Mouse (Mus musculus): ENCODE results near the gene Irf9. TPM values are rescaled to one million over a fixed set of nuclear protein-coding genes. Genes with fewer than 3 reads are reported as not detected.

Gene Irf9
- polyA plus RNA-seq, 1 experiment from 2014 or later: 9.8 TPM

- no peak for ATAC-seq (ENCODE audit: low FRiP score)
- Histone ChIP-seq H3K27ac (no peak overlapping the region), H3K9me3 (no peaks in the 10 kb centered on the region), H3K4me1 (peaks cover 13% of the 10 kb centered on the region), H3K36me3 (replicated peaks) (peaks cover 25% of the 10 kb centered on the region), H3K27me3 (no peaks in the 10 kb centered on the region), H3K4me3 (replicated peaks) (no peak overlapping the region), H3K9ac (no peak overlapping the region), H3K4me2 (no peak overlapping the region)
- 91% methylated on average over 5 of the region's 5 CpGs for WGBS
These were observed 54.6 kb downstream of the Irf9 start for GRCm38 (mm10) chr14:55658011-55658410.

Other genes starting within 250 kb of the Irf9 start
- gene Dhrs4, start 124.8 kb upstream of the Irf9 start, polyA plus RNA-seq (2016; fragmentation: Nextera tagmentation; extraction: Ambion mirVana): 52.5 and 59.9 TPM in 2 replicates
- 17.8 and 18.6 TPM in 2 replicates for gene Carmil3, start 112.9 kb upstream of the Irf9 start, polyA plus RNA-seq (2016; fragmentation: Nextera tagmentation; extraction: Ambion mirVana)
- gene Cpne6, start 93.1 kb upstream of the Irf9 start, polyA plus RNA-seq (2016; fragmentation: Nextera tagmentation; extraction: Ambion mirVana): 0.55 and 0.90 TPM in 2 replicates
- not detected in 2 replicates for gene Nrl, start 78.6 kb upstream of the Irf9 start, polyA plus RNA-seq (2016; fragmentation: Nextera tagmentation; extraction: Ambion mirVana)
- gene Pck2, start 63.3 kb upstream of the Irf9 start, polyA plus RNA-seq (2016; fragmentation: Nextera tagmentation; extraction: Ambion mirVana): 19.0 and 19.8 TPM in 2 replicates
- 103 and 105 TPM in 2 replicates for gene Dcaf11, start 43.6 kb upstream of the Irf9 start, polyA plus RNA-seq (2016; fragmentation: Nextera tagmentation; extraction: Ambion mirVana)
- 0.64 TPM in 1 of 2 replicates, not detected in the other for gene A730061H03Rik, start 43.2 kb upstream of the Irf9 start, polyA plus RNA-seq (2016; fragmentation: Nextera tagmentation; extraction: Ambion mirVana)
- 0.20 TPM in 1 of 2 replicates, not detected in the other for gene Fitm1, start 28.0 kb upstream of the Irf9 start, polyA plus RNA-seq (2016; fragmentation: Nextera tagmentation; extraction: Ambion mirVana)
- gene Psme1, start 25.4 kb upstream of the Irf9 start, polyA plus RNA-seq (2016; fragmentation: Nextera tagmentation; extraction: Ambion mirVana): 117 and 119 TPM in 2 replicates
- gene Emc9, start 18.3 kb upstream of the Irf9 start, polyA plus RNA-seq (2016; fragmentation: Nextera tagmentation; extraction: Ambion mirVana): 3.7 and 6.0 TPM in 2 replicates
- 199 and 201 TPM in 2 replicates for gene Psme2, start 12.5 kb upstream of the Irf9 start, polyA plus RNA-seq (2016; fragmentation: Nextera tagmentation; extraction: Ambion mirVana)
- 18.2 and 20.8 TPM in 2 replicates for gene Rnf31, start 11.9 kb upstream of the Irf9 start, polyA plus RNA-seq (2016; fragmentation: Nextera tagmentation; extraction: Ambion mirVana)
- 7.2 and 8.5 TPM in 2 replicates for gene Rec8, start 14.5 kb downstream of the Irf9 start, polyA plus RNA-seq (2016; fragmentation: Nextera tagmentation; extraction: Ambion mirVana)
- gene Ipo4, start 32.4 kb downstream of the Irf9 start, polyA plus RNA-seq (2016; fragmentation: Nextera tagmentation; extraction: Ambion mirVana): 68.5 and 68.6 TPM in 2 replicates
- gene Gm49378, start 34.3 kb downstream of the Irf9 start, polyA plus RNA-seq (2016; fragmentation: Nextera tagmentation; extraction: Ambion mirVana): 4.0 and 5.6 TPM in 2 replicates
- 68.7 and 73.4 TPM in 2 replicates for gene Tm9sf1, start 40.2 kb downstream of the Irf9 start, polyA plus RNA-seq (2016; fragmentation: Nextera tagmentation; extraction: Ambion mirVana)
- gene Tssk4, start 46.6 kb downstream of the Irf9 start, polyA plus RNA-seq (2016; fragmentation: Nextera tagmentation; extraction: Ambion mirVana): 0.65 and 0.68 TPM in 2 replicates
- gene Mdp1, start 56.9 kb downstream of the Irf9 start, polyA plus RNA-seq (2016; fragmentation: Nextera tagmentation; extraction: Ambion mirVana): 60.5 and 64.5 TPM in 2 replicates
- gene Gmpr2, start 68.4 kb downstream of the Irf9 start, polyA plus RNA-seq (2016; fragmentation: Nextera tagmentation; extraction: Ambion mirVana): 59.3 and 63.5 TPM in 2 replicates
- gene Nedd8, start 68.6 kb downstream of the Irf9 start, polyA plus RNA-seq (2016; fragmentation: Nextera tagmentation; extraction: Ambion mirVana): 577 and 583 TPM in 2 replicates
- gene Tinf2, start 78.2 kb downstream of the Irf9 start, polyA plus RNA-seq (2016; fragmentation: Nextera tagmentation; extraction: Ambion mirVana): 61.6 and 68.2 TPM in 2 replicates
- gene Tgm1, start 110.4 kb downstream of the Irf9 start, polyA plus RNA-seq (2016; fragmentation: Nextera tagmentation; extraction: Ambion mirVana): 0.55 and 0.58 TPM in 2 replicates
- 32.1 and 34.0 TPM in 2 replicates for gene Rabggta, start 118.7 kb downstream of the Irf9 start, polyA plus RNA-seq (2016; fragmentation: Nextera tagmentation; extraction: Ambion mirVana)
- gene Dhrs1, start 142.1 kb downstream of the Irf9 start, polyA plus RNA-seq (2016; fragmentation: Nextera tagmentation; extraction: Ambion mirVana): 68.8 and 74.1 TPM in 2 replicates
- 47.9 and 52.0 TPM in 2 replicates for gene Nop9, start 142.1 kb downstream of the Irf9 start, polyA plus RNA-seq (2016; fragmentation: Nextera tagmentation; extraction: Ambion mirVana)
- gene Cideb, start 154.9 kb downstream of the Irf9 start, polyA plus RNA-seq (2016; fragmentation: Nextera tagmentation; extraction: Ambion mirVana): 0.40 TPM in 1 of 2 replicates, not detected in the other
- gene Ltb4r2, start 157.9 kb downstream of the Irf9 start, polyA plus RNA-seq (2016; fragmentation: Nextera tagmentation; extraction: Ambion mirVana): 0.20 and 0.41 TPM in 2 replicates
- gene Ltb4r1, start 162.4 kb downstream of the Irf9 start, polyA plus RNA-seq (2016; fragmentation: Nextera tagmentation; extraction: Ambion mirVana): 0.13 and 0.19 TPM in 2 replicates
- 5.5 and 6.0 TPM in 2 replicates for gene Adcy4, start 180.5 kb downstream of the Irf9 start, polyA plus RNA-seq (2016; fragmentation: Nextera tagmentation; extraction: Ambion mirVana)
- 5.1 and 5.9 TPM in 2 replicates for gene Ripk3, start 185.3 kb downstream of the Irf9 start, polyA plus RNA-seq (2016; fragmentation: Nextera tagmentation; extraction: Ambion mirVana)
- gene Nfatc4, start 219.6 kb downstream of the Irf9 start, polyA plus RNA-seq (2016; fragmentation: Nextera tagmentation; extraction: Ambion mirVana): 25.4 and 35.6 TPM in 2 replicates

All from forebrain, embryonic 12.5 days (tissue).